Mouse (Mus musculus) gastrocnemius, postnatal 14 days (tissue): ENCODE measurements around the gene Zfp27. TPM values are rescaled to one million over a fixed set of nuclear protein-coding genes. Genes with fewer than 3 reads are reported as not detected.
"Not testable (repeated sequence)": the region's sequence is repeated elsewhere in the genome, so short reads cannot be mapped to it uniquely, and the experiment has no call there.

Experiments
- DNase-seq: peaks from one replicate; pipeline ENCODE4 v3.0.0; 2021; ENCODE audit warnings: mixed read lengths
- intact Hi-C: fragments of 180-260 bp; cut with DNase I; formaldehyde crosslinking; loops from one replicate; pipeline ENCODE4 v1.15.1; 2025; ENCODE audit warnings: low total_unique reads
- microRNA-seq, 2 experiments: library from miRNA; unstranded; fragments of <30 nt; microRNA quantifications; one replicate each; pipeline ENCODE4 v1.2.0; 2021
- total RNA-seq, 2 experiments: library from RNA; stranded (reverse); gene quantifications; 2 replicates each; pipeline ENCODE4 v1.2.3; 2021

The Zfp27 gene
- total RNA-seq, 2 experiments from 2014 or later, result 6.0 to 8.0 TPM

GRCm38 (mm10) chr7:29904101-29904500 is 2.3 kb downstream of the Zfp27 start:
- intact Hi-C loops, result no loop called here

GRCm38 (mm10) chr7:29898351-29898750 is 8.0 kb downstream of the Zfp27 start:
- intact Hi-C loops, result no loop called here
- no peak for DNase-seq

More at GRCm38 (mm10) chr7:29904101-29904500, 2.3 kb downstream of the Zfp27 start:
- DNase-seq, result no peak

- intact Hi-C loops, result no loop called here
- no peak for DNase-seq
These were observed 13.6 kb downstream of the Zfp27 start for GRCm38 (mm10) chr7:29892756-29893155.

GRCm38 (mm10) chr7:29890501-29890900 is 15.9 kb downstream of the Zfp27 start:
- intact Hi-C loops, result no loop called here
- DNase-seq, result no peak

- intact Hi-C loops, result no loop called here
- DNase-seq, result no peak
These were observed 25.5 kb downstream of the Zfp27 start for GRCm38 (mm10) chr7:29880916-29881315.

- no peak for DNase-seq
- intact Hi-C loops, result no loop called here
These were observed 26.3 kb downstream of the Zfp27 start for GRCm38 (mm10) chr7:29880056-29880455.

GRCm38 (mm10) chr7:29877561-29877960 is 28.8 kb downstream of the Zfp27 start:
- intact Hi-C loops, DNase-seq: not testable (repeated sequence)

GRCm38 (mm10) chr7:29874256-29874655 is 32.1 kb downstream of the Zfp27 start:
- intact Hi-C loops, result no loop called here
- no peak for DNase-seq

GRCm38 (mm10) chr7:29861660-29862059 is 44.7 kb downstream of the Zfp27 start:
- DNase-seq, result no peak
- intact Hi-C loops, result no loop called here

- DNase-seq, result peak; percentile 90
- intact Hi-C loops, result no loop called here
These were observed 46.5 kb downstream of the Zfp27 start, which contains the start of gene Zfp420 for GRCm38 (mm10) chr7:29859532-29860517. TSS of gene Zfp420 (plus strand) at chr7:29859979.

- intact Hi-C loops, result no loop called here
- DNase-seq, result peak; percentile 70
These were observed 53.0 kb downstream of the Zfp27 start, which contains the start of gene Zfp940 for GRCm38 (mm10) chr7:29853219-29853842. TSS of gene Zfp940 (minus strand) at chr7:29853669.

GRCm38 (mm10) chr7:29852831-29853218 is 53.5 kb downstream of the Zfp27 start:
- intact Hi-C loops, result no loop called here
- DNase-seq, result no peak

- intact Hi-C loops, result no loop called here
These were observed 61.8 kb downstream of the Zfp27 start for GRCm38 (mm10) chr7:29844616-29845015.

More at GRCm38 (mm10) chr7:29844616-29845015, 61.8 kb downstream of the Zfp27 start:
- DNase-seq, result no peak

Small RNA genes within 50 kb of the gene (microRNA-seq; reads per million reads assigned to microRNA genes)
- gene Mir7668, result 0 to 1.0 reads per million in 2 experiments

Other genes with a start within 250 kb of the Zfp27 start
- gene Catsperg2, start 179.5 kb downstream of the Zfp27 start, total RNA-seq, result not detected
- 1 to 10 TPM; 8.3 to 8.5 TPM for gene Zfp84, start 138.0 kb downstream of the Zfp27 start, total RNA-seq
- 1 to 10 TPM; 2.6 to 3.2 TPM for gene Zfp30, start 122.6 kb downstream of the Zfp27 start, total RNA-seq
- 1 to 10 TPM; 9.1 to 9.7 TPM for gene Zfp790, start 90.5 kb downstream of the Zfp27 start, total RNA-seq
- gene Zfp940, start 52.9 kb downstream of the Zfp27 start, total RNA-seq, result under 1 TPM; 0.27 to 0.35 TPM
- gene Zfp420, start 46.6 kb downstream of the Zfp27 start, total RNA-seq, result 1 to 10 TPM; 2.2 to 2.6 TPM
- gene Zfp383, start 1.7 kb upstream of the Zfp27 start, total RNA-seq, result 1 to 10 TPM; 5.9 to 8.1 TPM
- gene Zfp74, start 47.5 kb upstream of the Zfp27 start, total RNA-seq, result 1 to 10 TPM; 4.8 to 7.3 TPM
- gene Zfp568, start 77.4 kb upstream of the Zfp27 start, total RNA-seq, result 10 to 100 TPM; 28.5 to 42.5 TPM
- 1 to 10 TPM; 1.5 to 2.0 TPM for gene Zfp14, start 144.8 kb upstream of the Zfp27 start, total RNA-seq
- gene Zfp82, start 166.3 kb upstream of the Zfp27 start, total RNA-seq, result 1 to 10 TPM; 1.0 to 1.6 TPM
- under 1 TPM in 1 of 2 experiments, not detected in 1; 0.80 TPM for gene Gm26920, start 183.8 kb upstream of the Zfp27 start, total RNA-seq
- gene Zfp566, start 184.0 kb upstream of the Zfp27 start, total RNA-seq, result 1 to 10 TPM; 1.1 to 1.8 TPM
- gene Zfp260, start 188.2 kb upstream of the Zfp27 start, total RNA-seq, result 10 to 100 TPM; 29.9 to 33.5 TPM
- gene Zfp382, start 215.4 kb upstream of the Zfp27 start, total RNA-seq, result 1 to 10 TPM; 1.6 to 2.9 TPM